Mouse (Mus musculus): Measurements from ENCODE around the gene Pdia4. TPM values are rescaled to one million over a fixed set of nuclear protein-coding genes. Genes with fewer than 3 reads are reported as not detected.
A peak's percentile ranks its signal among the peaks of the same experiment; 100 is the strongest.

Gene Pdia4
- total and polyA plus RNA-seq, 3 experiments: 91.4 to 112 TPM; not detected in 1

DNA sequence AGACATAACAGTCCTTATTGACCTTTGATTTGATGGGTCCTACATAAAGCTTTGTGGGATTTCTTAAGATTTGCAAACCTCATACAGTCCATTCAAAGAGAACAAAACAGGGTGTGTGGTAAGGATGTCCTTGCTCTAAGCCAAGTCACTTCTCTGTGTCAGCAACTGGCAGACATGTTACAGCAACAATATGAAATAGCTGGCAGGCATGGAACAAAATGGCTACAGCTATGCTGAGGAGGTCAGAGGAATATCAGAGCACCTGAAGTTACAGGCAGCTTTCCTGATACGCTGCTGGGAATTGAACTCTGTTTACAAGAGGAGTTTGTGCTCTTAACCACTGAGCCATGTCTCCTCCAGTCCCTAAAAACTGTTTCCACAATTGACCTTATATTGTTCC lies 19.0 kb upstream of the Pdia4 start:
- TF ChIP-seq MYC (IDR thresholded peaks at IDR 0.05; ENCODE audit: low read depth, low read length) (no peak), MEF2A (IDR thresholded peaks at IDR 0.05; ENCODE audit: extremely low read depth, insufficient replicate concordance, low read depth, low read length, poor library complexity, severe bottlenecking) (no peak), ZKSCAN1 (IDR thresholded peaks at IDR 0.05; ENCODE audit: low read depth, low read length) (no peak), MAX (IDR thresholded peaks at IDR 0.05; ENCODE audit: low read length) (no peak), GABPA (IDR thresholded peaks at IDR 0.05; ENCODE audit: low read depth, low read length) (no peak), ZC3H11A (IDR thresholded peaks at IDR 0.05; ENCODE audit: low read depth, low read length) (no peak), ZNF384 (IDR thresholded peaks at IDR 0.05; ENCODE audit: low read depth, low read length) (no peak), POLR2AphosphoS2 (IDR thresholded peaks at IDR 0.05; ENCODE audit: low read length) (no peak), BHLHE40 (IDR thresholded peaks at IDR 0.05; ENCODE audit: borderline replicate concordance, low read depth, low read length) (no peak), HCFC1 (IDR thresholded peaks at IDR 0.05; ENCODE audit: low read depth, low read length) (no peak), KAT2A (conservative IDR thresholded peaks at IDR 0.05; ENCODE audit: low read depth, low read length) (no peak), USF2 (IDR thresholded peaks at IDR 0.05; ENCODE audit: borderline replicate concordance in 1 of 2, insufficient read depth in 1 of 2, low read depth in 1 of 2, low read length in 2 of 2) (no peak), POLR2A (IDR thresholded peaks at IDR 0.05; ENCODE audit: control insufficient read depth in 1 of 2, insufficient read depth in 1 of 2, low read depth in 1 of 2, low read length in 2 of 2, poor library complexity in 1 of 2) (no peak), MXI1 (IDR thresholded peaks at IDR 0.05; ENCODE audit: low read depth, low read length) (no peak)
- Histone ChIP-seq H3K9me3 (replicated peaks; ENCODE audit: insufficient read depth, low read length) (no peaks in the 10 kb centered on the region), H3K36me3 (ENCODE audit: control insufficient read depth in 1 of 2, insufficient read depth in 2 of 2, low read length in 2 of 2) (peaks cover 0 to 14% of the 10 kb centered on the region in 2 experiments; a peak in 2 of 4 replicates), H3K27me3 (ENCODE audit: control insufficient read depth in 1 of 2, insufficient read depth in 2 of 2, low read length in 2 of 2) (no peaks in the 10 kb centered on the region), H3K27ac (ENCODE audit: control insufficient read depth, low read depth, low read length) (no peak overlapping the region), H3K9ac (ENCODE audit: control insufficient read depth, low read depth, low read length, poor library complexity, severe bottlenecking) (no peak overlapping the region), H3K79me2 (ENCODE audit: control insufficient read depth, insufficient read depth, low read length, poor library complexity) (peaks cover 9% of the 10 kb centered on the region), H3K4me3 (ENCODE audit: control insufficient read depth in 1 of 2, insufficient read depth in 1 of 2, low read depth in 2 of 2, low read length in 2 of 2) (no peak overlapping the region), H3K4me1 (ENCODE audit: control insufficient read depth in 1 of 2, insufficient read depth in 2 of 2, low read length in 2 of 2) (peaks cover 3 to 5% of the 10 kb centered on the region in 2 experiments; a peak in 3 of 4 replicates)
- no peak for DNase-seq (ENCODE audit: low read depth, low spot score)

DNA sequence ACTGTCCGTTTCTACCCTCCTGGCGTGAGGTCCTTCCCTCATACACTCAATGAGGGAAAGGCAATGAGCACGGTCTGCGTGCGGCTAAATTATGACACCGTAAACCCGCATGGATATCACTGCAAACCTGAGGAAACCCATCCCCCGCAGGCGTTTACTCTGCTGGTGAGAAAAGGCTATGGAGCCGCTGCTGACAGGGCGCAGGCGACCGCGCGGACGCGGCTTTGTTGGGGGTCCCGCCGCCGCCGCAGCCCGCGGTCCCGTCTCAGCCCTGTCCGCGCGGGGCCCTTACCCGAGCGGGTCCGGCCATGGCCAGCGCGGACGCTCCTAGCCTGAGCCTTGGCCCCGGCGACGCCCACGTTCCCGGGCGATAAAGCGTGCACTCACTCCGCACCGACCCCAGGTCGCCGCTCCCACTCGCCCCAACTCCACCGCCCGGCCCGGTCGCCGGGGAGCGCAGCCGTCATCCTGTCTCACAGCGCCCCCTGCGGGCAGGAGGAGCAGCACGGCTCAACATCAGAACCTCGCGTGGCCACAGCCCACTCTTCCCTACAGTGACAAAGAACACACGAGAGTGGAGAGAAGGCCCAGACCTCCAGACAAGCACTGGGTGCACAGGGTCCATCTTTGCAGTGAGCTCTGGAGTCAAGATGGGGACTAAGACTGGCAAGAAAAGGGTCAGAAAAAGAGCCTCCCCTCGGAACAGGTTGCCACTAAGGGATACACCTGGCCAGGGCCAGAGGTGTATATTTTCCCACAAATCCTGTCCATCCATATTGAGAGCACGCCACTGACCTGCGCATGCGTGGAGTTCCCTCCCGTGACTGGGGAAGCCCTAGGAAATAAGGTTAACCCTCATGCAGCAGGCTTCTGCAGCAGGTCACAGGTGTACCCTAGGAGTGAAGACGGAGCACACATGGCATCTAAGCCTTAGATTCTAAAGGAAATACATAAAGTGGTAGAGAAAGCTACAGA lies 17.2 kb upstream of the Pdia4 start, which contains the start of gene Zfp786:
Gene Zfp786, minus strand, starts transcription at position 764 of the 975 bp plus-strand sequence.
- peak within 1 kb of the TSS; percentile 89 for H3K9ac ChIP-seq (ENCODE audit: control insufficient read depth, low read depth, low read length, poor library complexity, severe bottlenecking)
- no peaks in the 10 kb centered on the region for H3K9me3 ChIP-seq (replicated peaks; ENCODE audit: insufficient read depth, low read length)
- peak; percentile 92 for DNase-seq (ENCODE audit: low read depth, low spot score)
- H3K27me3 ChIP-seq (ENCODE audit: control insufficient read depth in 1 of 2, insufficient read depth in 2 of 2, low read length in 2 of 2): no peaks in the 10 kb centered on the region
- peak within 1 kb of the TSS; percentile 4 for H3K27ac ChIP-seq (ENCODE audit: control insufficient read depth, low read depth, low read length)
- H3K79me2 ChIP-seq (ENCODE audit: control insufficient read depth, insufficient read depth, low read length, poor library complexity): no peaks in the 10 kb centered on the region; the same call in 1 of the 2 replicates
- peak within 1 kb of the TSS; percentile 74 to 95 for H3K4me3 ChIP-seq (ENCODE audit: control insufficient read depth in 1 of 2, insufficient read depth in 1 of 2, low read depth in 2 of 2, low read length in 2 of 2)
- H3K36me3 ChIP-seq (ENCODE audit: control insufficient read depth in 1 of 2, insufficient read depth in 2 of 2, low read length in 2 of 2): peaks cover 0 to 8% of the 10 kb centered on the region in 2 experiments; a peak in 2 of 4 replicates
- peaks cover 0 to 3% of the 10 kb centered on the region in 2 experiments; a peak in 1 of 4 replicates for H3K4me1 ChIP-seq (ENCODE audit: control insufficient read depth in 1 of 2, insufficient read depth in 2 of 2, low read length in 2 of 2)
- TF ChIP-seq CHD1 (IDR thresholded peaks at IDR 0.05; ENCODE audit: low read depth, low read length) (no peak), JUND (IDR thresholded peaks at IDR 0.05; ENCODE audit: low read depth, low read length) (no peak), USF1 (IDR thresholded peaks at IDR 0.05; ENCODE audit: low read depth, low read length) (no peak), POLR2AphosphoS2 (IDR thresholded peaks at IDR 0.05; ENCODE audit: low read length) (no peak; the same call in 1 of the 2 replicates), ETS1 (IDR thresholded peaks at IDR 0.05; ENCODE audit: low read depth, low read length) (no peak), ZNF384 (IDR thresholded peaks at IDR 0.05; ENCODE audit: low read depth, low read length) (no peak), USF2 (IDR thresholded peaks at IDR 0.05; ENCODE audit: borderline replicate concordance in 1 of 2, insufficient read depth in 1 of 2, low read depth in 1 of 2, low read length in 2 of 2) (no peak), POLR2AphosphoS5 (IDR thresholded peaks at IDR 0.05; ENCODE audit: borderline replicate concordance, low read depth, low read length) (no peak), GATA1 (IDR thresholded peaks at IDR 0.05; ENCODE audit: low read depth, low read length) (no peak), UBTF (IDR thresholded peaks at IDR 0.05; ENCODE audit: borderline replicate concordance, insufficient read depth, low read depth, low read length) (no peak), MAFK (IDR thresholded peaks at IDR 0.05; ENCODE audit: borderline replicate concordance, low read depth, low read length) (no peak), MEF2A (IDR thresholded peaks at IDR 0.05; ENCODE audit: extremely low read depth, insufficient replicate concordance, low read depth, low read length, poor library complexity, severe bottlenecking) (no peak), RAD21 (IDR thresholded peaks at IDR 0.05; ENCODE audit: low read depth, low read length) (peak; percentile 54), HCFC1 (IDR thresholded peaks at IDR 0.05; ENCODE audit: low read depth, low read length) (peak; percentile 72), TAL1 (IDR thresholded peaks at IDR 0.05; ENCODE audit: low read length) (no peak), MYB (IDR thresholded peaks at IDR 0.05; ENCODE audit: low read depth, low read length) (no peak), GABPA (IDR thresholded peaks at IDR 0.05; ENCODE audit: low read depth, low read length) (no peak), E2F4 (IDR thresholded peaks at IDR 0.05; ENCODE audit: borderline replicate concordance, low read depth, low read length) (no peak), ZKSCAN1 (IDR thresholded peaks at IDR 0.05; ENCODE audit: low read depth, low read length) (no peak), NELFE (IDR thresholded peaks at IDR 0.05; ENCODE audit: low read depth, low read length) (peak; percentile 43; the same call in 1 of the 2 replicates)
